Mouse (Mus musculus) liver, embryonic 14.5 days (tissue): ENCODE data around the gene F11r.

Experiments used
- CTCF ChIP-seq: IDR thresholded peaks from 2 replicates; pipeline ENCODE4 v1.5.1; 2016; ENCODE audit warnings: antibody characterized with exemption, low read depth, control low read depth
- EP300 ChIP-seq: IDR thresholded peaks from 2 replicates; pipeline ENCODE4 v1.6.1; 2016; ENCODE audit warnings: antibody characterized with exemption, low read depth

DNA sequence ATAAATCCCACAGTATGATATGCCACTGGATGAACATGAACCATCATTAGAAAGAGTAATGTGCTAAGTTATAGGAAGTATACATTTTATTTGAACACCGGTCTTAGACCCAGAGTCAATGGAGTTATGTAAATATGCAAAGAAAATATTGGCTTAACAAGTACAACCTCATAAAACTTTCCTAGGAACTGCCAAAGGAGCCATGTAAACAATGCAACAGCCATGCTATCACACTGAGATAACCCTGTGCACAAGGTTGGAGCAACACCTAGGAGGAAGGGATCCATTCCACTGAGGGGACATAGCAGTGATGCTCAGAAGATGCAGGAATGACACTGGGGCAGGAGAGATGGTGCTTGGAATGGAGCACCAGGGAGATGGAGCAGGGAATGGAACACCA lies 76.4 kb downstream of the F11r start:
- no peak for TF ChIP-seq CTCF
- no peak for TF ChIP-seq EP300
